Comparison of ENCODE assay signal across 9 mouse cellular contexts in genomic region chr13:97337296-97337731, GRCm38 (mm10).
DNase-seq lines count a peak whose midpoint lies in the region; ATAC-seq lines count a peak whose summit lies in the region.
"Had no signal": no experiment of that assay in that cellular context is flagged by ENCODE, and none has a peak within 500 bp of the region (broad histone marks: within the 10 kb centered on the region; RNA-seq: fewer than 3 reads in every experiment).

No protein-coding gene starts in this region.

- H3K4me3 ChIP-seq in forebrain, embryonic 10.5 days, result no peak overlapping the region
- H3K4me3 ChIP-seq in forebrain, embryonic 12.5 days (replicated peaks), result no peak overlapping the region
- H3K4me3 ChIP-seq: heart, embryonic 15.5 days had no signal

- no peaks in the 10 kb centered on the region for H3K9me3 ChIP-seq in forebrain, embryonic 10.5 days
- no peaks in the 10 kb centered on the region for H3K9me3 ChIP-seq in forebrain, embryonic 12.5 days
- H3K9me3 ChIP-seq: heart, embryonic 15.5 days had no signal

- intact Hi-C loops in left cerebral cortex, postnatal 10 days (cut with DNase I), result no loop called here

- H3K27ac ChIP-seq in forebrain, embryonic 10.5 days, result peak overlapping the region; percentile 62
- H3K27ac ChIP-seq in forebrain, embryonic 12.5 days, result no peak overlapping the region
- H3K27ac ChIP-seq: heart, embryonic 15.5 days had no signal

- H3K9ac ChIP-seq in forebrain, embryonic 12.5 days, result no peak overlapping the region
- H3K9ac ChIP-seq: heart, embryonic 15.5 days had no signal

- H3K36me3 ChIP-seq in forebrain, embryonic 10.5 days (replicated peaks), result no peaks in the 10 kb centered on the region
- no peaks in the 10 kb centered on the region for H3K36me3 ChIP-seq in forebrain, embryonic 12.5 days (replicated peaks)
- H3K36me3 ChIP-seq: heart, embryonic 15.5 days had no signal

- no peak overlapping the region for H3K4me2 ChIP-seq in forebrain, embryonic 12.5 days
- H3K4me2 ChIP-seq: heart, embryonic 15.5 days had no signal

- H3K4me1 ChIP-seq in forebrain, embryonic 10.5 days, result peaks cover 42% of the 10 kb centered on the region
- peaks cover 31% of the 10 kb centered on the region for H3K4me1 ChIP-seq in forebrain, embryonic 12.5 days

- ATAC-seq in forebrain, embryonic 12.5 days (ENCODE audit: low FRiP score), result no peak

- no peak for DNase-seq in forebrain, embryonic 10.5 days (ENCODE audit: extremely low spot score, low spot score)
- peak; percentile 69 for DNase-seq in cerebellum, adult 11 months
- peak; percentile 63 to 66 for DNase-seq in heart, adult 9 months (ENCODE audit: low spot score in 2 of 2)
- peak; percentile 26 to 27 for DNase-seq in left cerebral cortex, postnatal 10 days (ENCODE audit: extremely low spot score in 1 of 2, low spot score in 2 of 2)
- DNase-seq in ovary, adult 18-20 months (ENCODE audit: low spot score), result peak; percentile 34
- no peak for DNase-seq in adrenal gland, postnatal 36 days
- DNase-seq in embryo, embryonic 10 days (ENCODE audit: low spot score), result no peak

- H3K27me3 ChIP-seq in forebrain, embryonic 10.5 days (ENCODE audit: poor library complexity, severe bottlenecking), result peaks cover 11% of the 10 kb centered on the region; the same call in 1 of the 2 replicates
- H3K27me3 ChIP-seq in forebrain, embryonic 12.5 days, result no peaks in the 10 kb centered on the region
- H3K27me3 ChIP-seq: heart, embryonic 15.5 days had no signal

- WGBS in forebrain, embryonic 10.5 days, result 74% methylated on average over 10 of the region's 10 CpGs
- 67% methylated on average over 10 of the region's 10 CpGs for WGBS in forebrain, embryonic 12.5 days

Comparison
In these comparisons a context has a peak if more than half of its experiments do, and no peak if none do; other contexts are left out.
1. DNase-seq: peak in cerebellum, adult 11 months (single experiment), heart, adult 9 months (2 of 2), left cerebral cortex, postnatal 10 days (2 of 2) and ovary, adult 18-20 months (single experiment); none in forebrain, embryonic 10.5 days (single experiment), adrenal gland, postnatal 36 days (0 of 2) and embryo, embryonic 10 days (single experiment).